Mouse (Mus musculus) heart, postnatal 25 days (tissue): ENCODE measurements around the gene Mbd6. TPM values are rescaled to one million over a fixed set of nuclear protein-coding genes. Genes with fewer than 3 reads are reported as not detected.

Experiments
- DNase-seq: peaks from one replicate; pipeline ENCODE4 v3.0.0; 2022; ENCODE audit warnings: low spot score
- intact Hi-C: fragments of 180-260 bp; cut with DNase I; formaldehyde crosslinking; loops from one replicate; pipeline ENCODE4 v1.15.1; 2025
- total RNA-seq, 2 experiments: library from RNA; stranded (reverse); gene quantifications; 2 replicates each; pipeline ENCODE4 v1.2.3; 2021

Gene Mbd6
- total RNA-seq, result 10 to 100 TPM; 20.9 to 21.4 TPM

- DNase-seq, result peak; percentile 83
- intact Hi-C loops, result no loop called here
Observed at GRCm38 (mm10) chr10:127288800-127289572, at the start of gene Mbd6. Gene Mbd6 (minus strand): TSS chr10:127289018.

- intact Hi-C loops, result no loop called here
Observed at GRCm38 (mm10) chr10:127337536-127338099, 48.8 kb upstream of the Mbd6 start.

GRCm38 (mm10) chr10:127336952-127337351, 48.1 kb upstream of the Mbd6 start:
- intact Hi-C loops, result no loop called here
- no peak for DNase-seq

More at GRCm38 (mm10) chr10:127337536-127338099, 48.8 kb upstream of the Mbd6 start:
- no peak for DNase-seq

- intact Hi-C loops, result no loop called here
- no peak for DNase-seq
Observed at GRCm38 (mm10) chr10:127335271-127335670, 46.5 kb upstream of the Mbd6 start.

GRCm38 (mm10) chr10:127333152-127333551, 44.3 kb upstream of the Mbd6 start:
- intact Hi-C loops, result no loop called here
- no peak for DNase-seq

- DNase-seq, result no peak
- intact Hi-C loops, result no loop called here
Observed at GRCm38 (mm10) chr10:127332211-127332874, 43.5 kb upstream of the Mbd6 start.

- intact Hi-C loops, result no loop called here
Observed at GRCm38 (mm10) chr10:127330212-127330611, 41.4 kb upstream of the Mbd6 start.

GRCm38 (mm10) chr10:127327461-127328145, 38.8 kb upstream of the Mbd6 start:
- intact Hi-C loops, result no loop called here

More at GRCm38 (mm10) chr10:127330212-127330611, 41.4 kb upstream of the Mbd6 start:
- no peak for DNase-seq

GRCm38 (mm10) chr10:127326828-127327227, 38.0 kb upstream of the Mbd6 start:
- intact Hi-C loops, result no loop called here
- DNase-seq, result no peak

More at GRCm38 (mm10) chr10:127327461-127328145, 38.8 kb upstream of the Mbd6 start:
- no peak for DNase-seq

GRCm38 (mm10) chr10:127326017-127326801, 37.4 kb upstream of the Mbd6 start:
- intact Hi-C loops, result no loop called here
- no peak for DNase-seq

- no peak for DNase-seq
- intact Hi-C loops, result no loop called here
Observed at GRCm38 (mm10) chr10:127325454-127326016, 36.7 kb upstream of the Mbd6 start.

GRCm38 (mm10) chr10:127324495-127324894, 35.7 kb upstream of the Mbd6 start:
- DNase-seq, result no peak
- intact Hi-C loops, result no loop called here

GRCm38 (mm10) chr10:127323131-127323855, 34.5 kb upstream of the Mbd6 start:
- no peak for DNase-seq
- intact Hi-C loops, result no loop called here

GRCm38 (mm10) chr10:127322669-127323068, 33.9 kb upstream of the Mbd6 start:
- no peak for DNase-seq
- intact Hi-C loops, result no loop called here

- DNase-seq, result no peak
- intact Hi-C loops, result no loop called here
Observed at GRCm38 (mm10) chr10:127322178-127322577, 33.4 kb upstream of the Mbd6 start.

GRCm38 (mm10) chr10:127321621-127322020, 32.8 kb upstream of the Mbd6 start, which contains the start of gene Arhgap9:
Gene Arhgap9 (plus strand): TSS chr10:127321964.
- intact Hi-C loops, result no loop called here

GRCm38 (mm10) chr10:127319969-127320368, 31.2 kb upstream of the Mbd6 start:
- DNase-seq, result no peak
- intact Hi-C loops, result no loop called here

More at GRCm38 (mm10) chr10:127321621-127322020, 32.8 kb upstream of the Mbd6 start, which contains the start of gene Arhgap9:
- DNase-seq, result no peak

GRCm38 (mm10) chr10:127318009-127318408, 29.2 kb upstream of the Mbd6 start:
- intact Hi-C loops, result no loop called here
- no peak for DNase-seq
